Mouse (Mus musculus) cerebellum, adult 2 months (tissue): ENCODE measurements around the gene Armc2.

Experiments
- CTCF ChIP-seq: fragments of 200-500 bp; IDR thresholded peaks from 2 replicates; pipeline ENCODE4 v1.5.1; 2011; ENCODE audit warnings: low read depth, mild to moderate bottlenecking, control low read depth, low read length, moderate library complexity, borderline replicate concordance; ENCODE audit not compliant: insufficient read depth
- POLR2A ChIP-seq: fragments of 200-500 bp; IDR thresholded peaks from 2 replicates; pipeline ENCODE4 v1.6.1; 2011; ENCODE audit warnings: low read length, control low read depth, borderline replicate concordance; ENCODE audit not compliant: insufficient read depth

- no peak for TF ChIP-seq CTCF
- no peak for TF ChIP-seq POLR2A
These were observed 65.3 kb downstream of the Armc2 start for GRCm38 (mm10) chr10:41952850-41953527.
